In genomic region chr7:70117930-70118922, GRCm38 (mm10) we compare ENCODE assay signal across 8 mouse cellular contexts.
A peak's percentile ranks its signal among the peaks of the same experiment; 100 is the strongest.
DNase-seq lines count a peak whose midpoint lies in the region; ATAC-seq and TF ChIP-seq lines count a peak whose summit lies in the region.

No protein-coding gene starts in this region.

- no peaks in the 10 kb centered on the region for H3K9me3 ChIP-seq in intestine, postnatal 0 days (ENCODE audit: control insufficient read depth)

- H3K4me1 ChIP-seq in embryonic fibroblast, embryonic 13.5 days (ENCODE audit: control insufficient read depth, insufficient read depth, low read length) = no peaks in the 10 kb centered on the region
- no peaks in the 10 kb centered on the region for H3K4me1 ChIP-seq in intestine, postnatal 0 days (replicated peaks; ENCODE audit: control insufficient read depth, insufficient read depth, low read length)

- H3K36me3 ChIP-seq in intestine, postnatal 0 days (ENCODE audit: control insufficient read depth, insufficient read depth) = no peaks in the 10 kb centered on the region

- intact Hi-C loops in left cerebral cortex, postnatal 10 days (cut with DNase I) = no loop called here

- no peak for ATAC-seq in intestine, postnatal 0 days
- peak; percentile 70 for ATAC-seq in megakaryocyte progenitor cell, adult 5-6 weeks (replicated peaks; ENCODE audit: poor library complexity)
- no peak for ATAC-seq in inflammation-experienced regulatory T-cells, adult 6 months

- no peaks in the 10 kb centered on the region for H3K27me3 ChIP-seq in intestine, postnatal 0 days (replicated peaks; ENCODE audit: control insufficient read depth, insufficient read depth, low read length)

- peak overlapping the region; percentile 11; the same call in 1 of the 2 replicates for H3K4me3 ChIP-seq in embryonic fibroblast, embryonic 13.5 days (ENCODE audit: insufficient read depth, low read length)
- H3K4me3 ChIP-seq in intestine, postnatal 0 days (ENCODE audit: low read depth, low read length) = peak overlapping the region; percentile 16

- no peak overlapping the region for H3K27ac ChIP-seq in embryonic fibroblast, embryonic 13.5 days (ENCODE audit: insufficient read depth, low read length)
- no peak overlapping the region for H3K27ac ChIP-seq in intestine, postnatal 0 days (ENCODE audit: low read depth, low read length)

- H3K9ac ChIP-seq in intestine, postnatal 0 days (ENCODE audit: low read depth, low read length) = 0 out of 2 replicates have a peak overlapping the region, but pooled peaks have one; percentile 7

- TF ChIP-seq CTCF in embryonic fibroblast, embryonic 13.5 days (IDR thresholded peaks at IDR 0.05; ENCODE audit: borderline replicate concordance, insufficient read depth, low read length) = no peak
- TF ChIP-seq CTCF in intestine, postnatal 0 days (IDR thresholded peaks at IDR 0.05; ENCODE audit: low read depth) = 0 out of 2 replicates have a peak, but pooled peaks have one; percentile 9

- whole genome bisulfite sequencing in intestine, postnatal 0 days = 17% methylated on average over 21 of the region's 21 CpGs

- DNase-seq in left cerebral cortex, postnatal 10 days (ENCODE audit: extremely low spot score in 1 of 2, low spot score in 2 of 2) = peak; percentile 5 to 21
- DNase-seq in left cerebral cortex, adult 11 months (ENCODE audit: low spot score) = no peak
- DNase-seq in ovary, postnatal 14 days (ENCODE audit: low spot score) = no peak
- no peak for DNase-seq in thymus, postnatal 14 days

- H3K4me2 ChIP-seq in intestine, postnatal 0 days (replicated peaks; ENCODE audit: low read depth) = peak overlapping the region; percentile 50

- no peak for TF ChIP-seq POLR2A in embryonic fibroblast, embryonic 13.5 days (IDR thresholded peaks at IDR 0.05; ENCODE audit: low read depth, low read length)

Comparison
In these comparisons a context has a peak if more than half of its experiments do, and no peak if none do; other contexts are left out.
1. DNase-seq: peak in left cerebral cortex, postnatal 10 days (2 of 2); none in left cerebral cortex, adult 11 months (single experiment), ovary, postnatal 14 days (single experiment) and thymus, postnatal 14 days (single experiment).